Mouse (Mus musculus) brain, adult 10 weeks (tissue): Measurements from ENCODE around the gene Rmi1. TPM values are rescaled to one million over a fixed set of nuclear protein-coding genes. Genes with fewer than 3 reads are reported as not detected.

Experiments
- polyA plus RNA-seq: library from polyadenylated mRNA; stranded (reverse); fragments of 350-450 nt; fragmentation: Illumina TruSeq; extraction: RNeasy Lipid Tissue Mini Kit (QIAGEN cat#74804); gene quantifications from one replicate; pipeline ENCODE4 v1.2.3, GENCODE M21; 2015; ENCODE audit warnings: low read depth, low replicate concordance

Gene Rmi1
- 17.2 TPM for polyA plus RNA-seq

GRCm38 (mm10) chr13:58402003-58402743 lies at the start of gene Rmi1:
TSS of gene Rmi1 (plus strand) at chr13:58402248.

GRCm38 (mm10) chr13:58358629-58359303 lies 43.3 kb upstream of the Rmi1 start, which contains the start of gene Kif27:
TSS of gene Kif27 (minus strand) at chr13:58359122.

GRCm38 (mm10) chr13:58384779-58385546 lies 17.1 kb upstream of the Rmi1 start, which contains the start of gene 2210016F16Rik:
TSS of gene 2210016F16Rik (minus strand) at chr13:58385225.

GRCm38 (mm10) chr13:58403243-58403642 lies 1.2 kb downstream of the Rmi1 start, which contains the start of gene Hnrnpk:
TSS of gene Hnrnpk (minus strand) at chr13:58403343.

Other genes starting within 250 kb of the Rmi1 start
- 34.8 TPM for gene Idnk, start 244.6 kb upstream of the Rmi1 start, polyA plus RNA-seq
- 135 TPM for gene Ubqln1, start 186.6 kb upstream of the Rmi1 start, polyA plus RNA-seq
- gene Gkap1, start 126.5 kb upstream of the Rmi1 start, polyA plus RNA-seq = 30.4 TPM
- gene Kif27, start 43.1 kb upstream of the Rmi1 start, polyA plus RNA-seq = 2.1 TPM
- 6.0 TPM for gene 2210016F16Rik, start 17.0 kb upstream of the Rmi1 start, polyA plus RNA-seq
- gene Hnrnpk, start 1.1 kb downstream of the Rmi1 start, polyA plus RNA-seq = 485 TPM
- not detected for gene Slc28a3, start 208.6 kb downstream of the Rmi1 start, polyA plus RNA-seq